Mouse (Mus musculus) G1E (cell line): ENCODE measurements around the gene Prcd.

Experiments used
- CTCF ChIP-seq: IDR thresholded peaks from 2 replicates; pipeline ENCODE4 v1.5.1; 2012; ENCODE audit warnings: low read depth, low read length, inconsistent platforms, mixed read lengths
- GATA1 ChIP-seq: IDR thresholded peaks from 2 replicates; pipeline ENCODE4 v1.6.1; 2012; ENCODE audit warnings: borderline replicate concordance, low read length, inconsistent platforms, mixed read lengths
- POLR2AphosphoS5 ChIP-seq: IDR thresholded peaks from 2 replicates; pipeline ENCODE4 v1.6.1; 2012; ENCODE audit warnings: low read depth, low read length, inconsistent platforms; ENCODE audit not compliant: insufficient replicate concordance

GRCm38 (mm10) chr11:116611883-116612282 lies 41.5 kb upstream of the Prcd start:
- TF ChIP-seq GATA1 (no peak), CTCF (no peak), POLR2AphosphoS5 (no peak)
